Mouse (Mus musculus): ENCODE results near the gene Ndufaf2.

The Ndufaf2 gene

DNA sequence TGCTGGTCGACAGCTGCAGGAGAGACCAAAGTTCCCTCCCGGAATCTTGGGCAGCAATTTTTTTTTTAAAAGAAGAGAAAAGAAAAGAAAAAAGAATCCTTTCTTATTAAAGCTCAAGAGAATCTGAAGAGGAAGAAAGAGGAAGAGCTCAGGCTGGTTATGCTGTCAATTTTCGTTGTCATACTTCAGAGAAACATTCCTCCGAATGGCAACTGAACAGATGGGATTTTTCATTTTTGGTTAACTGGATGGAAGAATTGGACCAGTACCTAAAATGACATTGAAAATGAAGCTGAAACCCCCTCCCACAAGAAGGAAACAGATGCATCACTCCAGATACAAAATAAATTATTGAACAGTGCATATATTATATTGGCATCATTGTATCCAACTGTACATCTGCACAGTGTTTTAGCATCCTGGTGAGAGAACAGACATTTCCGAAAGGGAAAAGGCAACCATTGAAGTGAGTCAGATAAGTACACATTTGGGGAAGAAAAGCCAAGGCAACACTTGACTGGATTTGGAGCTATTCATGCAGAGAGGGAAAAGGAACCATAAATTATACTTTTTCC lies 19.9 kb downstream of the Ndufaf2 start:
- DNase-seq (ENCODE audit: low spot score in 2 of 2), result no peak

DNA sequence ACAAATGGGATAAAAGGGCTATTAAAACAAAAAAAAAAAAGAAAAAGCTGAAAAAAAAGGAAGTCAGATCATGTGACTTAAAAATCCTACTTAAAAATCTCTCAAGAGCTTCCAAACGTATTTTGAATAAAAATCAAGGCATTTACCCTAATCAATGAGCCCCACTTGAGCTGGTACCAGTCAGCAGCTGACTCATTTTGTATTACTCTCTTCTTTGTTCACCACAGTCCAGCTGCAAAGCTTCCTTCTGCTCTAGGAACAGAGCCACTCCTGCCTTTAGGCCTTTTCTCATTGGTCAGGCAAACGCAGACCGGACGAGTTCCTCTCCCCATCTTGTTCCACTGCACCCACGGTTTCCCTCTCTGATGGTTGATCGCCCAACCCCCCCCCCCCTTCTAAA lies 22.8 kb downstream of the Ndufaf2 start:
- no peak for DNase-seq (ENCODE audit: low spot score in 2 of 2)

DNA sequence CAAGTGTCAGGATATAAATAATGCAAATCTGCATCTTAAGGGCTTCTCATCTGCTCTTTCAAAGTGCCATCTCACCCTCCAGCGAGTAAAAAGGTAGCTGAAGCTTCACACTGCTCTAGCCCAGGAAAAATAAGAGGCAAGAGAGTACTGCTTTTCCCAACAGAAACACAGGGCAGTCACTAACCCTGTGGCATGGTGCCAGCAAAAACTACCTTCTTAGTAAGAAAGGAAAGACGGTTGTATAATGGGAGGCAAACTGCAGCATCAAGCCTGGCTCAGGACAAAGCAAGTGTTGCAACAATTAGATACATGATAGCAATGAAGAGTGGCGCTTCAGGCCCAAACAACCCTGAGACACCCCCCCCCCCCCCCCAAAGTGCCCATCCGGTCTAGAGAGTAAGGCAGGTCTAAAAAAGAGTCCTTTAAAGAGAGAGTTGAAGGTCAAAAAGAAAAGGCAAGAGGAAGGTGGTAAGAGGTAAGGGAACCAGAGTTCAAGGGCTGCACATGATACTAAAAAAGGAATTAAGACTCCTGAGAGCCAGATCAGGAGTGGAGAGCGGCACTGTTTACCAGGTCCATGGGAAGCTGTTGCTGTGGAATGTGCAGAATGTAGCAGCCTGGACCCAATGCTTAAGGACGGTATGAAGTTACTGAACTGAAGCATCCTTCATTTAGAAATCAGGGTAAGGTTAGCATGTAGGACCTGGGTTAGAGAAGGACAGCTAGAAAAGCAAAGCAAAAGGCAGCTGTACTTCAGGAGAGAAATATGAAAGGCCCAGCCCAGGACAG lies 26.2 kb downstream of the Ndufaf2 start:
- DNase-seq (ENCODE audit: low spot score in 2 of 2), result no peak

DNA sequence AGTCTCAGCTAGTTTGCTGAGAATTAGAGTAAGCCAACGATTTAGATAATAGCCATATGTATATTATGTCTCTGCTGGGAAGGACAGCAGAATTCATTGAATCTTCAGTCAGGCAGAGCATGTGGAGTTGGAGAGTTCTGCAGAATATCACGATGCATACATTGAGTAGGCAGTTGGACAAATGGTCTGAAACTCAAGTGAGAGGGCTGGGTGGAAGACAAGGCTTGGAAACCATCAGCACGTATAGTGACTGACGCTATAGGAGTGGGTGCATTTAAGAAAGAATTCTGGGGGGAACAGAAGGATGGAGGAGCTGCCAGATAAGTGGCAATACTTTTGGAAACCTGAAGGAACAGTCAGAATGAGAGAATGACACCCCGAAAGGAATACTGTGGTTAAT lies 27.7 kb downstream of the Ndufaf2 start:
- DNase-seq (ENCODE audit: low spot score in 2 of 2), result no peak

DNA sequence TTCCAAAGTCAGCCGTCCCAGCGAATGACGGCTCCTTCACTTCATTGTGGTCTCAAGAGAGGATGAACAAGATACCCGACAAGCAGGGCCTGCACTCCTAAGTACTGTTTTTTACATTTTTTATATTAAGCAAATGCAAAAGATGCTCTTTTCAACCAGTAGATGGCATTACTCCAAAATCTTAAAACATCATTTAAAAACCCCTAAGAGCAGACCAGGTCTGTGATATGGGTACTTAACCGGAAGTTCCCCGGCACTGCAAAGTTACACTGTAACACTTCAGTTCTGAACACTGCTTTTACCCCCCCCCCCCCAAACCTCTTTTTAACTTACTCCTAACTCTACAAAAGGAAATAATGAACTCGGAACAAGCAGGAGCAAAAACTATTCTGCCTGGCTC lies 29.4 kb downstream of the Ndufaf2 start:
- no peak for DNase-seq (ENCODE audit: low spot score in 2 of 2)

DNA sequence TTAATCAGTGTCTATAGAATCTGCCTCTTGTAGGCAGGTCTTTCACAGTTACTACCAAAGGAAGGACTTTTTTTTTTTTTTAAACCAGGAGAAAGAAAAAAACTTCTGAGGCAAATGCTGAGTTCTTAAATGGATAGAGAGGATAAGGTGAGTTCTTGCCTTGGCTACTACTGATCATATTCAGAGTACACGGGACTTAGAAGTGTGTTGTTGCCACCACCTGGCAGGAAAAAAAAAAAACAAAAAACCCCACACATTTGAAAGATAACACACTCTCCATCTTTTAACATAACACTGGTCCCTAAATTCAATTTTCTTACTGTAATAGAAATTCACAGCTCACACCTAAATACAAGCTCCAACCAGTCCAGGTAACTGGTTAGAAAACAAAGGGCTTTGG lies 30.5 kb downstream of the Ndufaf2 start:
- no peak for DNase-seq (ENCODE audit: low spot score in 2 of 2)

DNA sequence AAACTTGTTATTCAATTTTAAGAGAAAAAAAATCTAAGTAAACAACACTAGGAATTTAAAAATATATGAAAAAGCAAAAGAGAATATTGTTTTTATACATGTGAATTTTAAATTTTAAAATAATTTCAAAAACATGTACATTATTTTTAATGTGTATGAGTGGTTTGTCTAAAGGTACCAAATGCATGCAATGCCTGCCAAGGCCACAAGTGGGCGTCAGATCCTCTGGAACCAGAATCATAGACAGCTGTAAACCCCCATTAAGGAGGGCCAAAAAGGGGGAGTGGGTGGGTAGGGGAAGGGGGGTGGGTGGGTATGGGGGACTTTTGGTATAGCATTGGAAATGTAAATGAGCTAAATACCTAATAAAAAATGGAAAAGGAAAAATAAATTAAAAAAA lies 31.3 kb downstream of the Ndufaf2 start:
- DNase-seq (ENCODE audit: low spot score in 2 of 2), result peak in 1 of 2 experiments; percentile 23

DNA sequence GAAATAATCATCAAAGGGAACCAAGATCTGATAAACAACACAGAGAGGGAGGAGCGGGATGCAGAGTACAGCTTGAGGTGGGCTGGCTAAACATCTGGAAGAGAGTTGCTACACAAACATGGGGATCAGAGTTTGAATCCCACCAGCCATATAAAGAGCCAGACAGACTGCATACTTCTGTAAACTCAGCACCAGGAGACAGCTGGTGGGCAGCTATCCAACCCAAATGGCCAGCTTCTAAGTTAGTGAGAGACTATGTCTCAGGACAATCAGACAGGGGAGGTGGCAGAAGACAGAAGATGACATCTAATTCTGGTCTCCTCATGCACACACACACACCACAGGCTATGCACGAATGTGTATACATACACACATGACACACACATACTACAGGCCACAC lies 32.2 kb downstream of the Ndufaf2 start:
- no peak for DNase-seq (ENCODE audit: low spot score in 2 of 2)

DNA sequence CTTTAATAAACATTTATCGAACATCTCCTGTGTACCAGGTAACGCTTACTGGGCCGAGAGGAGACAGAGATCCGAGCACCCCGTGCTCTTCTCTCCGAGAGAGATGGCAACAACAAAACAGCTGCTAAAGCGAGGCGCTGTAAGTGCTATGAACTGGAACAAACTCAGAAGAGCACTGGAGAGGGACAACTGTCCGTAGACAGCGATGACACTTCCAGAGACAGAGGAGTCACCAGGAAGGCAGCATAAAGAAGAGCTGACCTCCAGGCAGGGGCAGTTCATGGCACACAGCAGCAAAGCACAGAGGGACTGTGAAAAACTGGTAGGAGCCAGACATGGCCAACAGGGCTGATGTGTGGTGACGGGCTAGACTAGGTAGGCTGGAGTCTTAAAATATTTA lies 34.3 kb downstream of the Ndufaf2 start:
- no peak for DNase-seq (ENCODE audit: low spot score in 2 of 2)

DNA sequence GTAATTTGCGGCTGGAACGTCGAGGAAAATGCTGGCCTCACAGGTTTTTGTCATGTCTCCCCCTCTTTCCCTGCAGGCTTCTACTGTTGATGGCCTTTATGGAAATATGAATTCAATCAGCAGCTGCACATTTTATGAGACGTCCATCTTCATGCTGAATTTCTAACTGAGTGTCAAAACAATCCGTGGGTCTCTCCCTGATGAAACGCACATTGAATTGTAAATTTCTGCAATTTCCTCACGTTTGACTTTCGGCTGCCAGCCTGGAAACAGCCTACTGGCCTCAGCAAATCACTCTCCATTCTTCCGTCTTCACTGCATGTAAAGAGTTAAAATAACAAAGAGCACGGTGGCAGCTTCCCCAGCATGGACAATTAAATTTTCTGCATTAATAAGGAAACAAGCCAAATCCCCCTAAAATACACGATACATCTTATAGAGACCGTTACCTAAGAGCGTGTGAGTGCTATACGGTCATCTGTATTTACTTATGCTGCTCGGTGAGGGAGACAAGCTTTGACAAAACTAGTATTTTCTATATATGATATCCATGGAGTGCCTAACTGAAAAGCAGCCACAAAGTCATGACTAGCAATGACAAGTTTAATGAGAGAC lies 35.2 kb downstream of the Ndufaf2 start:
- no peak for DNase-seq (ENCODE audit: low spot score in 2 of 2)

DNA sequence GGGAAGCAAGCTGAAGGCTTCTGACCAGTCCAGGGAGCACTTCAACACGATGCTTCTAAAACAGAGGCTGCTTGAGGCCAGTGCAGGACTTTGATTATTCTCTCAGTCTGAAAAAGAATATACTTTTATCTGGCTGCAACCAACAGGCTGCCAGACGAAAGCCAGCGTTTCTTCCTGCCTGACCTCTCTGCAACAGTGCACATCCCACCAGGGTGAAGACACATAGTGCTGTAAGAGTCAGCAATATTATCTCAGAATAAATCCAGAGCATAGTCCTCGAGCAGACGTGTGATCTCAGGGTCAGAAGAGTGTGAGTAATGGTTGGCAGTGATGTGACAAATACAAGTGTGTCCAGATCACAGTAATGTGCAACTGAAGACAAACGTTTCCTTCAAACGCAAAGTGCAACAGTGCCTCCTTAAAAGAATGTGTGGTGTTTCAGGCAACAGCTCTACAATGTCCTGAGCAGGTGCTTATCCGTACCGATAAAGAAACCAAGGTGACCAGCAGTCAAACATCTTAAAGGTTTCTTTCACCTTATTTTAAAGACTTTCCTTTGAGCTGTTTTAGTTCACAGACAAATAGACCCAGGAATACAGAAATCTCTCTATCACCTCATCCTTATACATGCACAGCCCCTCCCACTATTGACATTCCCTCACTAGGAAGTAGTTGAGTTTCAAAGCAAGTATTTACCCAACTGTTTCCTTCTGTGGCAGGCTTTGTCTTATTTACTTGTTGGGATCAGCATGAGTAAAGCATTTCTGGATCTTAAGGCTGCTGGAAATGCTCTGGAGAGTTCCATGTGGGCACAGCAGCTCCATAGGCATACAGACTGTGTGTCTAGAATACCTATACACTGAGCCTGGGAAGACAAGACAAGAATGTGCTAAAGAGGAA lies 38.8 kb downstream of the Ndufaf2 start:
- no peak for DNase-seq (ENCODE audit: low spot score in 2 of 2)

DNA sequence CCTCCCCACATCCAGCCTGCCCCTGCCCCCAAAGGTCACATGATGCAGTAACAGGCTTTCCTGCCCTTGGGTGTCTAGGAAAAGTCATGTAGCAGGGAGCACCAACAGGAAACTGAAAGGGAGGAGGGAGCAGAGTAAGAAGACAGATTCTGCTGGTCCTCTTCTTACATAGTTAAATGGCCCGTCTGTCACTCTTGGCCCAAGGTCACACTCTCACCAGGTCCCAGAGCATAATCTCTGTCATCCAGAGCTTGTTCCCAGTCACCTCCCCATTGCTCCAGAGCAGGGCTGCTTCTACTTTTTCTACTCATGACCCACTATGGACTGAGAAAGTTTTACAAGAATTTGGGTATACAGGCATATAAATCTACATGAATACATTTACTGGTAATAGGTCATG lies 40.2 kb downstream of the Ndufaf2 start:
- no peak for DNase-seq (ENCODE audit: low spot score in 2 of 2)

DNA sequence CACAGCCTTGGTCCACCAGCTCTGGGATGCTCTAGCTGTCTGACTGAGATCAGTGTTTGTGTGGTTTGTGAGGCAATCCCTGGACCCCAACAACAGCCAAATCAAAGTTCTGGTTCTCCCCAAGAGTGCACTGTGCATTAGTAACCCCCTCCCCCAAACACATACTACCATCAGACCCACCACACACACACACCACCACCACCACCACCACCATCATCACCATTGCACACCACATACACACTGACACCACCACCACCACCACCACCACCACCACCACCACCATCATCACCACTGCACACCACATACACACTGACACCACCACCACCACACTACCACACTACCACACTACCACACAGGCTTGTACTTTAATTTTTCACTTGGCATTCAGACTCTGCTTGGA lies 40.8 kb downstream of the Ndufaf2 start:
- DNase-seq (ENCODE audit: low spot score in 2 of 2), result no peak

DNA sequence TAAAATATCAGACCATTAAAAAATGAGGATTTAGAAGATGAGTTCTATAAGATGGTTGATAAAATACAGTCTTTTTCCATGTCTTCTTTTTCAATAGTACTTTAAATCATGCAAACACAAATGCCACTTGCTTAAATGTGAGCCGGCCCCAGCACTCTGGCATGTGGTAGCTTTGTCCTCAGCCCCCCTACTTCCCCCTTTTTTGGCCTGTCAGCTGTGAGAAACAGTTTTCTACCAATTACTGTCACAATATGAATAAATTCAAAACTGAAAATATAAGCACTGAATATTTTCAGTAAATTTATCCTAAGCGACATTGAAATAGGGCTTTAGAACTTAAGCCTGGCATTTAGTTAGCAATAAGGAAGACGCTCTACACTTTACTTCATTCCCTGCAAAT lies 44.2 kb downstream of the Ndufaf2 start:
- DNase-seq (ENCODE audit: low spot score in 2 of 2), result no peak

DNA sequence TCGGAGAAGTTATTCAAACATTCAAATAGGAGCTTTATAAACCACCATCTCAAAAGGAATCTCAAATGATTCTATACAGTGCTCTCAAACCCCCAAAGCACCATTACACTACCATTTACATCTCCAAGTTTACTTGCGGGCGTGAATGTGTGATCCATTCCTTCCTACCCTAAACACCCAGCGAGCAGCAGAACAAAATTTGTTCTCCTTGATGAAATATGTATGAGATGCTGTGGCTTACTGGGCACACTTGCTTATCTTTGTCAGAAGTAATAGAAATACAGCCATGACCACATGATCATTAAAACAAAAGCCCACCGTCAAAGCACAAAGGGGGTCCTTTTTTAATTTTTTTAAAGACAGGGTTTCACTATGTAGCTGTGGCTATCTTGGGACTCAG lies 44.9 kb downstream of the Ndufaf2 start:
- DNase-seq (ENCODE audit: low spot score in 2 of 2), result no peak

DNA sequence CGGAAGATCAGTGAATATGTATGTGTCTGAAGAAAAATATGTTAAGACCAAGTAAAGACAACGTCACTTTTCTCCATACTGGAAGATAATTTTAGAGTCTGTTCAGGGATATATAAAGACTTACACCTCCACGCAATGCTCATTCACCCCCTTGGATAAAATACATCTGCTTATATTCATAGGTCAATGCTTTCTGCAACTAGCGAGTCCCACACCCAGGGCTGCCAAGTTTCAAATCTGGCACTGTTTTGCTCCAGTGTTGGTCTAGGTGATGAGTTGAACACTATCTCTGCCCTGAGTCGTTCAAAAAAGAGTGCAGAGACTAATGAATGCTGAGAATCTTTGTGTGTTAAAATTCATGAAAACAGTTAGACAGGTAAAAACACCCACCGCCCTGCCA lies 47.5 kb downstream of the Ndufaf2 start:
- DNase-seq (ENCODE audit: low spot score in 2 of 2), result no peak

DNA sequence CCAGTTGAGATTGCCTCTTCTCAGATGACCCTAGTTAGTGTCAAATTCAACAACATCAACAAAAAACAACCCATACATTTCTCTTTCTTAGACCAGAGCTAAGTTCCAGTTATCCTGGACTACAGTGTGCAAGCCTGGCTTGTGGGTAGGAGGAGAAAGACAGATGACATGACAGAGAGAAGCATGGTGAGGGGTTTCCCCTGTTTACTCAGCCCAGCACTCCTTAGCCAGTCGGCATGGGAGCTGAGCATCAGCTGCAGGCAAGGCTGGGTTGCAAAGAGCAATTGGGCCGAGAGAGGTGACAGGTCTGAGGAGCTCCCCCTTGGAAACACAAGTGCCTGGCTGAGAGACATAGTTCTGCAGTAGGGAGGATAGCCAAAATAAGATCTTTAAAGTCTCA lies 57.7 kb downstream of the Ndufaf2 start:
- DNase-seq (ENCODE audit: low spot score in 2 of 2), result no peak

DNA sequence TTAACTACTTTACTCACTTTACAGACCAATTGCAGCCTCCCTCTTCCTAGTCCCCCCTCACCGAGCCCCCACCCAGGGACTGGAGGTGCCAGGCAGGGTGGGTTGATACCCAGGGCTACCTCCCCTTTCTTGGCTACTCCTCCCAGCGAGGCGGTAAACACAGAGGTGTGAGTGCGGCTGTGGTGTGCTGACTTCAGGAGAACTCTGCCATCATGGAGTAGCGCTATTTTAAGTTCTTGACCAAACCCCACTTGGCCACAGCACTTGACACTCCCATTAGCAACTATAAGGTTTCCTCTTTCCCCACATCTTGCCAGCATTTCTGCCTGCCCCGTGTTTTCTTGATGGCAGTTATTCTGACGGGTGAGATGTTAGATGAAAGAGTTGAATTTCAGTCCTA lies 62.0 kb downstream of the Ndufaf2 start:
- no peak for DNase-seq (ENCODE audit: low spot score in 2 of 2)

DNA sequence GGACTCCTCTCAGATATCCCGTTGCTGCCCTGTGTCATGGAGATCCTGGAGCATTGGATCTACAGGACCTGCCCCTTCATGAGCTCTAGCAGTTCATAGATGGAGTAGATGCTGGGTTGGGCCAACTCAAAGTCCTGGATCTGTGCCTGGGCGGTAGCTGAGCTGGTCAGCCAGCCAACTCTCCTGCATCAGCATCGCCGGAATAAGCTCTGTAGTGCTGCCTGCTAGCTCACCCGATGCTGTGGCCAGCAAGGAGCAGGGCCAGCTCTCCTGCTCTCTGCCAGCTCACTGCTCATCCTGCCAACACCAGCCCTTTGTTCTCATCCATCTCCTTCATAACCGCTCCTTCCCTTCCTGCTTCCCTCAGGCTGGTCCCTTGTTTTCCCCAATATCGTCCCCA lies 62.8 kb downstream of the Ndufaf2 start:
- no peak for DNase-seq (ENCODE audit: low spot score in 2 of 2)

DNA sequence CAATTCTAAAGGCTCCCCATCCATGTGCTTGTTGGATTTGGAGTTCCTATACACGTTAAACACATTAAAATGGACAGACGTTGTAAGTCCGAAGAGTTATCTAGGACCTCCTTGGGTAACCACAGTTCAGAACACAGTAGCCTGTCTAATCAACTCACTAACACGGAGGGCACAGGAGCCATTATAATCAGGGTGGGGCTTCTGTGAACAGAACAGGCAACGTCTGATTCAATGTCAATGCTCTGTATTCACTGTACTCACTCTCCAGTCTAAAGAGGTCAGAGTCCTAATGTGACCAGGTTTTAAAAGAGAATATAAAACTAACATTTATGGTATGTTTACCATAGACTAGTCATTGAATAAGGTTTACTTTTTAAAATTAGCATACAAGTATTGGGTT lies 63.7 kb downstream of the Ndufaf2 start:
- no peak for DNase-seq (ENCODE audit: low spot score in 2 of 2)

DNA sequence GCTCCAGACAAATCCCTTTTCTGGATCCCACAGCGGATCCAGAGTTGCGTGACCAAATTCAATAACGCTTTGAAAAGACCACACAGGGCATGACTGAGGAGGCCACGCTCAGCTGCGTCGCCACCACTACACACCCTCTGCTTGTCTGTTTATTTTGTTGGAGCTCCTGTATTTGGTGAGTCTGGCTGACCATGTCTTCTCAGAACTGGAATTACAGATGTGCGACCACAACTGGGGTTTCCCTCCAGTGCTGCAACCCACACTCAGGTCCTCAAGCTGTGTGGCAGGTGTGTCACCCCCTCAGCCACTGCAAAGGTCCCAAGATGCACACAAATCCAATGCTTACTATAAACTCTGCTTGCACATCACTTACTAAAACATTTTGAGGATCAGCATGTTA lies 66.1 kb downstream of the Ndufaf2 start:
- DNase-seq (ENCODE audit: low spot score in 2 of 2), result no peak

DNA sequence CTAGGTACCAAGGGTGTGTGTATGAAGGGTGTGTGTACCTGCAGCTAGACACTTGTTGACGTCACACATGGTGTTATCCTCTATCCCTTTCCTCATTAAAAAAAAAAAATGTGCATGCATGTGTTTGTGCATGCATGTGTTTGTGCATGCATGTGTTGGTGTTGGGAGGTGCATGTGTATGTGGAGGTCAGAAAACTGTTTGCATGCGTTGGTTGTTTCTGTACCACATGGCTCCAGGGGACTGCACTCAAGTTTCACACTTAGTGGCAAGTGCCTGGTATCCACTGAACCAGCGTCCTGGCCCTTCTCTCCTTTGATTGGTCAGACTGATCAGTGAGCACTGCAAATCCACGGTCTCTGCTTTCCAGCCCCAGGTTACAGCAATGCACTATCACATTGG lies 71.7 kb downstream of the Ndufaf2 start:
- no peak for DNase-seq (ENCODE audit: low spot score in 2 of 2)
